ENCODE assay signal across 8 mouse cellular contexts in the genomic region with DNA sequence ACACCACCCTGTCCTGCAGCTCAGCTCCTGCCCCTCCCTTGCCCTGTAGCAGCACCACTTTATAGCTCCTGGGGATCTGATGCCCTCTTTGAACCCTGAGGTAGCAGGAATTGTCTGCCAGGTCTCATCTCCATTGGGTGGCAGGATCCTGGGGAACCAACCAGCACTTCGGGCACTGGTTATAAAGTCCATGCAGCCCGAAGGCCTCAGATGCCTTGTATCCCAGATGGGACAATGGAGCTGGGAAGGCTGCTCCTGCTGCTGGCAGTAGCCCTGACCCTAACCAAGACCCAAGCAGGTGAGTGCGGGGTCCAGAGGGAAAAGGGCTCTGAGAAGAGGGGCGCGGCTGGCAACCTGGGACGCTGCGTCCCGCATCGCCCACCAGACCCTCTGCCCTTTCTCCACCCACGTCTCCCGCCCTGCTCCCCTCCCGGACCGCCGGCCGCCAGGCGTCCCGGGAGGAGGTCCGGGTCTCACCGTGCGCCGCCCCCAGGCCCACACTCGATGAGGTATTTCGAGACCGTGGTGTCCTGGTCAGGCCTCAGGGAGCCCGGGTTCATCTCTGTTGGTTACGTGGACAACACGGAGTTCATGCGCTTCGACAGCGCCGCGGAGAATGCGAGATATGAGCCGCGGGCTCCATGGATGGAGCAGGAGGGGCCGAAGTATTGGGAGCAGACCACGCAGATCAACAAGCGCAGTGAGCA. TPM values are rescaled to one million over a fixed set of nuclear protein-coding genes. Genes with fewer than 3 reads are reported as not detected.
DNase-seq lines count a peak whose midpoint lies in the region; ATAC-seq and TF ChIP-seq lines count a peak whose summit lies in the region.

No protein-coding gene starts in this region.

- no peaks in the 10 kb centered on the region for H3K9me3 ChIP-seq in lung, embryonic 14.5 days (ENCODE audit: low read depth, low read length)
- H3K9me3 ChIP-seq in forebrain, embryonic 10.5 days = peaks cover 11% of the 10 kb centered on the region
- 0 out of 2 replicates have a peak, but pooled peaks cover 5% of the 10 kb centered on the region for H3K9me3 ChIP-seq in intestine, postnatal 0 days (ENCODE audit: control insufficient read depth)
- H3K9me3 ChIP-seq in neural tube, embryonic 15.5 days (replicated peaks) = no peaks in the 10 kb centered on the region

- no peaks in the 10 kb centered on the region for H3K4me1 ChIP-seq in lung, embryonic 14.5 days (ENCODE audit: insufficient read depth)
- H3K4me1 ChIP-seq in forebrain, embryonic 10.5 days = peaks cover 12% of the 10 kb centered on the region
- H3K4me1 ChIP-seq in intestine, postnatal 0 days (replicated peaks; ENCODE audit: control insufficient read depth, insufficient read depth, low read length) = 0 out of 2 replicates have a peak, but pooled peaks cover 3% of the 10 kb centered on the region
- peaks cover 9% of the 10 kb centered on the region for H3K4me1 ChIP-seq in neural tube, embryonic 15.5 days

- peak overlapping the region; percentile 36 for H3K9ac ChIP-seq in lung, embryonic 14.5 days
- no peak overlapping the region for H3K9ac ChIP-seq in intestine, postnatal 0 days (ENCODE audit: low read depth, low read length)
- peak overlapping the region; percentile 37 for H3K9ac ChIP-seq in neural tube, embryonic 15.5 days (replicated peaks)

- no peaks in the 10 kb centered on the region for H3K36me3 ChIP-seq in lung, embryonic 14.5 days (ENCODE audit: insufficient read depth)
- H3K36me3 ChIP-seq in forebrain, embryonic 10.5 days (replicated peaks) = no peaks in the 10 kb centered on the region
- H3K36me3 ChIP-seq in intestine, postnatal 0 days (ENCODE audit: control insufficient read depth, insufficient read depth) = no peaks in the 10 kb centered on the region
- H3K36me3 ChIP-seq in neural tube, embryonic 15.5 days = no peaks in the 10 kb centered on the region

- H3K4me3 ChIP-seq in lung, embryonic 14.5 days (ENCODE audit: low read depth, low read length) = peak overlapping the region; percentile 36
- peak overlapping the region; percentile 51 for H3K4me3 ChIP-seq in forebrain, embryonic 10.5 days
- H3K4me3 ChIP-seq in intestine, postnatal 0 days (ENCODE audit: low read depth, low read length) = peak overlapping the region; percentile 45
- H3K4me3 ChIP-seq in neural tube, embryonic 15.5 days (replicated peaks) = peak overlapping the region; percentile 39

- peaks cover 9% of the 10 kb centered on the region; the same call in 1 of the 2 replicates for H3K27me3 ChIP-seq in lung, embryonic 14.5 days (ENCODE audit: insufficient read depth, low read length)
- H3K27me3 ChIP-seq in forebrain, embryonic 10.5 days (ENCODE audit: poor library complexity, severe bottlenecking) = peaks cover 33% of the 10 kb centered on the region
- H3K27me3 ChIP-seq in intestine, postnatal 0 days (replicated peaks; ENCODE audit: control insufficient read depth, insufficient read depth, low read length) = no peaks in the 10 kb centered on the region
- peaks cover 15% of the 10 kb centered on the region for H3K27me3 ChIP-seq in neural tube, embryonic 15.5 days (replicated peaks)

- H3K4me2 ChIP-seq in lung, embryonic 14.5 days = peak overlapping the region; percentile 68
- peak overlapping the region; percentile 79 for H3K4me2 ChIP-seq in intestine, postnatal 0 days (replicated peaks; ENCODE audit: low read depth)
- H3K4me2 ChIP-seq in neural tube, embryonic 15.5 days = peak overlapping the region; percentile 79

- peak; percentile 8 for DNase-seq in lung, embryonic 14.5 days
- no peak for DNase-seq in lung, postnatal 25 days (ENCODE audit: low spot score)
- DNase-seq in forebrain, embryonic 10.5 days (ENCODE audit: extremely low spot score, low spot score) = peak; percentile 18
- DNase-seq in right cerebral cortex, postnatal 4 days = no peak
- DNase-seq in adrenal gland, postnatal 4 days (ENCODE audit: low spot score in 2 of 2) = no peak
- DNase-seq in T-cell, adult 2 months (ENCODE audit: low spot score) = no peak

- 11% methylated on average over 38 of the region's 38 CpGs for WGBS in lung, embryonic 14.5 days
- 7% methylated on average over 30 of the region's 38 CpGs for WGBS in forebrain, embryonic 10.5 days
- 10% methylated on average over 38 of the region's 38 CpGs for WGBS in intestine, postnatal 0 days
- 8% methylated on average over 37 of the region's 38 CpGs for WGBS in neural tube, embryonic 15.5 days

- no peak for ATAC-seq in lung, embryonic 14.5 days (ENCODE audit: insufficient read depth)
- ATAC-seq in intestine, postnatal 0 days = peak; percentile 85
- ATAC-seq in neural tube, embryonic 15.5 days (ENCODE audit: low FRiP score) = no peak

- no peak overlapping the region for H3K27ac ChIP-seq in lung, embryonic 14.5 days (ENCODE audit: low read depth)
- H3K27ac ChIP-seq in forebrain, embryonic 10.5 days = no peak overlapping the region
- H3K27ac ChIP-seq in intestine, postnatal 0 days (ENCODE audit: low read depth, low read length) = no peak overlapping the region
- H3K27ac ChIP-seq in neural tube, embryonic 15.5 days (replicated peaks) = no peak overlapping the region

- no peak for TF ChIP-seq CTCF in lung, embryonic 14.5 days (IDR thresholded peaks at IDR 0.05; ENCODE audit: low read depth)
- no peak for TF ChIP-seq CTCF in intestine, postnatal 0 days (IDR thresholded peaks at IDR 0.05; ENCODE audit: low read depth)

RNA-seq across cellular contexts. Expression of a gene that starts 16.9 kb away (rescaled TPM):
- polyA plus RNA-seq in lung, embryonic 14.5 days (2014; fragmentation: Nextera tagmentation; extraction: Ambion mirVana) = 9.5 and 10.8 TPM in 2 replicates
- polyA plus RNA-seq in forebrain, embryonic 10.5 days (2016; fragmentation: Nextera tagmentation; extraction: Ambion mirVana) = 0.26 and 0.35 TPM in 2 replicates
- 693 and 712 TPM in 2 replicates for polyA plus RNA-seq in intestine, postnatal 0 days (2015; fragmentation: Nextera tagmentation; extraction: Ambion mirVana)
- polyA plus RNA-seq in neural tube, embryonic 15.5 days (2015; fragmentation: Nextera tagmentation; extraction: Ambion mirVana) = 3.1 and 3.9 TPM in 2 replicates
- total RNA-seq in adrenal gland, postnatal 4 days (2021) = 1 to 10 TPM; 1.0 to 1.3 TPM

RNA-seq across cellular contexts. Expression of a gene that starts 20.5 kb away (rescaled TPM):
- polyA plus RNA-seq in lung, embryonic 14.5 days (2014; fragmentation: Nextera tagmentation; extraction: Ambion mirVana) = 5.0 and 6.0 TPM in 2 replicates
- 3.0 and 3.1 TPM in 2 replicates for polyA plus RNA-seq in forebrain, embryonic 10.5 days (2016; fragmentation: Nextera tagmentation; extraction: Ambion mirVana)
- polyA plus RNA-seq in intestine, postnatal 0 days (2015; fragmentation: Nextera tagmentation; extraction: Ambion mirVana) = 11.9 and 14.0 TPM in 2 replicates
- polyA plus RNA-seq in neural tube, embryonic 15.5 days (2015; fragmentation: Nextera tagmentation; extraction: Ambion mirVana) = 1.7 and 3.7 TPM in 2 replicates
- 10 to 100 TPM; 26.0 to 26.5 TPM for total RNA-seq in adrenal gland, postnatal 4 days (2021)

RNA-seq across cellular contexts. Expression of a gene that starts 38.7 kb away (rescaled TPM):
- 1.0 and 1.1 TPM in 2 replicates for polyA plus RNA-seq in lung, embryonic 14.5 days (2014; fragmentation: Nextera tagmentation; extraction: Ambion mirVana)
- polyA plus RNA-seq in forebrain, embryonic 10.5 days (2016; fragmentation: Nextera tagmentation; extraction: Ambion mirVana) = not detected in 2 replicates
- 56.2 and 60.6 TPM in 2 replicates for polyA plus RNA-seq in intestine, postnatal 0 days (2015; fragmentation: Nextera tagmentation; extraction: Ambion mirVana)
- polyA plus RNA-seq in neural tube, embryonic 15.5 days (2015; fragmentation: Nextera tagmentation; extraction: Ambion mirVana) = 0.09 and 0.14 TPM in 2 replicates
- total RNA-seq in adrenal gland, postnatal 4 days (2021) = 1 to 10 TPM; 1.2 to 1.6 TPM

Comparison
In these comparisons a context has a peak if more than half of its experiments do, and no peak if none do; other contexts are left out.
1. DNase-seq: peak in lung, embryonic 14.5 days (single experiment) and forebrain, embryonic 10.5 days (single experiment); none in lung, postnatal 25 days (single experiment), right cerebral cortex, postnatal 4 days (single experiment), adrenal gland, postnatal 4 days (0 of 2) and T-cell, adult 2 months (single experiment).
2. RNA of a gene that starts 16.9 kb away (polyA plus RNA-seq): 693 to 712 TPM in intestine, postnatal 0 days; 9.5 to 10.8 TPM in lung, embryonic 14.5 days, 3.1 to 3.9 TPM in neural tube, embryonic 15.5 days and 0.26 to 0.35 TPM in forebrain, embryonic 10.5 days; every median in the first group is over 10 times any median in the second.
3. RNA of a gene that starts 38.7 kb away (polyA plus RNA-seq): 56.2 to 60.6 TPM in intestine, postnatal 0 days; 1.0 to 1.1 TPM in lung, embryonic 14.5 days, 0.09 to 0.14 TPM in neural tube, embryonic 15.5 days and not detected in forebrain, embryonic 10.5 days; every median in the first group is over 10 times any median in the second.
4. Peak in every context shown above with its lines, with median percentiles within 50 percentile points of each other: H3K4me2 ChIP-seq and H3K4me3 ChIP-seq.